Mouse (Mus musculus): ENCODE measurements around the gene Mydgf. TPM values are rescaled to one million over a fixed set of nuclear protein-coding genes. Genes with fewer than 3 reads are reported as not detected.

Mydgf gene
- polyA plus RNA-seq, 1 experiment from 2014 or later: 69.9 TPM

DNA sequence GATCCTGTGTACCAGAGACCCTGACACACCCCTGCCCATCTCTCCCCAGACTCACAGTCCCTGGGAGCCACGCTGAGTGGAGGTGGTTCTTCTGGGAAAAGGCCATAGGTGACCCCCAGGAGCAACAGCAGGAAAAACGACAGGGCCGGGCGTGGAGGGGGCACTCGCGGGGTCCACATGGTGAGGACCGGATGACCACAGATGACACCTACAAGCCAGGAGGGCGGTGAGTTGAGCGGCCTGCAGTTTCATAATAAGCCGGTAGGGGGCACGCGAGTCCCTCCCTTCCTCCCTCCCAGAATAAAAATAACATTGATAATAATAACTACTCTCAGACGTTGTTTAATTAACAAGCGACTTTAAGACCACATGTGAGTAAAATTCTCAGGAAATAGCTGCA lies 51.1 kb downstream of the Mydgf start:
- Histone ChIP-seq H3K4me3 (ENCODE audit: low read length) (peak overlapping the region; percentile 22; the same call in 1 of the 2 replicates), H3K27me3 (ENCODE audit: control insufficient read depth, insufficient read depth, low read length) (0 out of 2 replicates have a peak, but pooled peaks cover 4% of the 10 kb centered on the region), H3K4me2 (ENCODE audit: low read depth, low read length) (peak overlapping the region; percentile 36)

DNA sequence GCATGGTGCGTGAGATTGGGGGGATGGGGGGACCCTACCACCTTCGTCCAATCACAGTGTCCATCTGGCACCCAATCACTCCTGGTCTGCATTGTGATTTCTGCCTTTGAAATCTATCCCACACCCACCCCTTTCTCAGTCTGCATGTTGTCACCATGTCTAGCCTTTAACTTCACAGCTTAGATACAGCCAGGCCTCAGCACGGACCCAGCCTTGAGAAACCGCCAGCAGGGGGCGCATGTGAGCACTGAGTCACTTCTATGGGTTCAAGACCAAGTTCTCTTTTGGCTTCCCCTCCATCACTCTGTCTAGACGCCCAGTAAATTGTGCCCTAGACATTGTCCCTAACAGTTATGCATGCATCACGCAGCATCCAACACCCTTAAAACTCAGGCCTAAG lies 51.9 kb downstream of the Mydgf start:
- ATAC-seq (replicated peaks; ENCODE audit: extremely low read depth, insufficient read depth, low FRiP score): no peak
- H3K4me3 ChIP-seq (ENCODE audit: low read length): no peak overlapping the region
- peaks cover 7% of the 10 kb centered on the region; the same call in 1 of the 2 replicates for H3K9me3 ChIP-seq (replicated peaks; ENCODE audit: control insufficient read depth, low read length)
- H3K4me2 ChIP-seq (ENCODE audit: low read depth, low read length): no peak overlapping the region
- H3K27ac ChIP-seq (ENCODE audit: low read length): no peak overlapping the region
- H3K27me3 ChIP-seq (ENCODE audit: control insufficient read depth, insufficient read depth, low read length): 0 out of 2 replicates have a peak, but pooled peaks cover 4% of the 10 kb centered on the region
- 50% methylated on average over 7 of the region's 7 CpGs for WGBS
- H3K36me3 ChIP-seq (ENCODE audit: control insufficient read depth, insufficient read depth): peaks cover 2% of the 10 kb centered on the region; the same call in 1 of the 2 replicates
- no peak overlapping the region for H3K9ac ChIP-seq (ENCODE audit: low read length)
- peaks cover 11% of the 10 kb centered on the region for H3K4me1 ChIP-seq (ENCODE audit: control insufficient read depth, insufficient read depth, low read length)

More for the DNA sequence above, 51.1 kb downstream of the Mydgf start:
- ATAC-seq (replicated peaks; ENCODE audit: extremely low read depth, insufficient read depth, low FRiP score): no peak
- peaks cover 11% of the 10 kb centered on the region for H3K4me1 ChIP-seq (ENCODE audit: control insufficient read depth, insufficient read depth, low read length)
- WGBS: 4% methylated on average over 14 of the region's 14 CpGs
- peak overlapping the region; percentile 35; the same call in 1 of the 2 replicates for H3K9ac ChIP-seq (ENCODE audit: low read length)
- peaks cover 2% of the 10 kb centered on the region; the same call in 1 of the 2 replicates for H3K36me3 ChIP-seq (ENCODE audit: control insufficient read depth, insufficient read depth)
- H3K9me3 ChIP-seq (replicated peaks; ENCODE audit: control insufficient read depth, low read length): peaks cover 7% of the 10 kb centered on the region; the same call in 1 of the 2 replicates
- H3K27ac ChIP-seq (ENCODE audit: low read length): no peak overlapping the region

DNA sequence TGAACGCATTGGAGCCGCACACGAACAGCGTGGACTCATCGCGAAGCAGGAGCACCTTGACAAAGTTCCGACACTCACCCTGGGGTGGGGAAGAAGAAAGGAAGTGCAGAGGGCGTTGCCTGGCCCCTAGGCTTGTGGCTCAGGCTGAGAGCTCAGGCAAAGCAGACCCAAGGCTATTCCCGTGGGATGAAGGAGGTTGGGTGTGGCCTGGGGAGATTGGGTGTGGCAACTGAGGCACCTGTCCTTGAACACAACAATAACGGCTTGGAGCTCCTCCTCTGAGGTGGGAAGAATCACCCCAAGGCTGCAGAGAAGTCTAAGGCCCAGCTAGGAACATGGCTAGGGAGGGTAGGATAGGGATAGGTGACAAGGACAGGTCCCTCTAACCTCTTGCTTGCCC lies 52.6 kb downstream of the Mydgf start:
- Histone ChIP-seq H3K4me1 (ENCODE audit: control insufficient read depth, insufficient read depth, low read length) (peaks cover 11% of the 10 kb centered on the region), H3K36me3 (ENCODE audit: control insufficient read depth, insufficient read depth) (peaks cover 2% of the 10 kb centered on the region; the same call in 1 of the 2 replicates), H3K27ac (ENCODE audit: low read length) (no peak overlapping the region), H3K27me3 (ENCODE audit: control insufficient read depth, insufficient read depth, low read length) (0 out of 2 replicates have a peak, but pooled peaks cover 4% of the 10 kb centered on the region), H3K9me3 (replicated peaks; ENCODE audit: control insufficient read depth, low read length) (peaks cover 7% of the 10 kb centered on the region; the same call in 1 of the 2 replicates), H3K4me3 (ENCODE audit: low read length) (no peak overlapping the region), H3K9ac (ENCODE audit: low read length) (no peak overlapping the region), H3K4me2 (ENCODE audit: low read depth, low read length) (no peak overlapping the region)
- 91% methylated on average over 10 of the region's 10 CpGs for whole genome bisulfite sequencing
- no peak for ATAC-seq (replicated peaks; ENCODE audit: extremely low read depth, insufficient read depth, low FRiP score)

- no peak overlapping the region for H3K9ac ChIP-seq (ENCODE audit: low read length)
- 63% methylated on average over 15 of the region's 15 CpGs for WGBS
Observed at GRCm38 (mm10) chr17:56128246-56128645, 55.5 kb downstream of the Mydgf start.

DNA sequence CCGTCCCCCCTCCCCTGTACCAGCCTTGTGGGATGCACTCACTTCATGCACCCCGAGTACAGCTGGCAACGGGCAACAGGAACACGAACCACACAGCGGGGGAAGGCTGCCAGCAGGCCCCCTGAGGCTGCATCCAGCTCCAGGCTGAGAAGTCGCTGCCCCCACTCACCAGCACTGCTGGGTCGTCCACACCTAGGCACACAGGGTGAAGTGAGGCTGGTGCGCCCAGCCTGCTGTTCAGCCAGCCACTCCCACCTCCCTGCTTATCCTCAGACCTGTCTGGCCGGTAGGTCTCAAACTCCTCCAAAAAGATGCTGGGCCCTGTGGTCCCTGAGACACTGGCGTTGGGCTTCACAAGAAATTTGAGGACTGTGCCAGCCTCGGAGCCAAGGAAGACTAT lies 57.5 kb downstream of the Mydgf start:
- 67% methylated on average over 11 of the region's 11 CpGs for WGBS

More at GRCm38 (mm10) chr17:56128246-56128645, 55.5 kb downstream of the Mydgf start:
- Histone ChIP-seq H3K4me1 (ENCODE audit: control insufficient read depth, insufficient read depth, low read length) (peaks cover 2% of the 10 kb centered on the region; the same call in 1 of the 2 replicates), H3K36me3 (ENCODE audit: control insufficient read depth, insufficient read depth) (peaks cover 2% of the 10 kb centered on the region; the same call in 1 of the 2 replicates), H3K27ac (ENCODE audit: low read length) (no peak overlapping the region), H3K27me3 (ENCODE audit: control insufficient read depth, insufficient read depth, low read length) (peaks cover 9% of the 10 kb centered on the region), H3K4me3 (ENCODE audit: low read length) (no peak overlapping the region), H3K9me3 (replicated peaks; ENCODE audit: control insufficient read depth, low read length) (peaks cover 7% of the 10 kb centered on the region; the same call in 1 of the 2 replicates), H3K4me2 (ENCODE audit: low read depth, low read length) (no peak overlapping the region)
- ATAC-seq (replicated peaks; ENCODE audit: extremely low read depth, insufficient read depth, low FRiP score): no peak

More for the DNA sequence above, 57.5 kb downstream of the Mydgf start:
- Histone ChIP-seq H3K27me3 (ENCODE audit: control insufficient read depth, insufficient read depth, low read length) (peaks cover 28% of the 10 kb centered on the region), H3K4me3 (ENCODE audit: low read length) (no peak overlapping the region), H3K9ac (ENCODE audit: low read length) (no peak overlapping the region), H3K4me2 (ENCODE audit: low read depth, low read length) (no peak overlapping the region), H3K4me1 (ENCODE audit: control insufficient read depth, insufficient read depth, low read length) (peaks cover 2% of the 10 kb centered on the region; the same call in 1 of the 2 replicates), H3K36me3 (ENCODE audit: control insufficient read depth, insufficient read depth) (peaks cover 6% of the 10 kb centered on the region; the same call in 1 of the 2 replicates), H3K27ac (ENCODE audit: low read length) (no peak overlapping the region), H3K9me3 (replicated peaks; ENCODE audit: control insufficient read depth, low read length) (peaks cover 17% of the 10 kb centered on the region)
- no peak for ATAC-seq (replicated peaks; ENCODE audit: extremely low read depth, insufficient read depth, low FRiP score)

Small RNA genes within 50 kb of the gene (microRNA-seq; reads per million reads assigned to microRNA genes)
- gene Gm44397: not detected

Other genes starting within 250 kb of the Mydgf start
- gene Zfp119b, start 234.4 kb downstream of the Mydgf start, polyA plus RNA-seq (2015; fragmentation: Nextera tagmentation; extraction: Ambion mirVana): 4.9 and 6.5 TPM in 2 replicates
- gene Ebi3, start 231.3 kb downstream of the Mydgf start, polyA plus RNA-seq (2015; fragmentation: Nextera tagmentation; extraction: Ambion mirVana): 1.4 and 1.7 TPM in 2 replicates
- 18.4 and 19.3 TPM in 2 replicates for gene Yju2, start 224.8 kb downstream of the Mydgf start, polyA plus RNA-seq (2015; fragmentation: Nextera tagmentation; extraction: Ambion mirVana)
- 6.6 and 6.9 TPM in 2 replicates for gene Shd, start 213.5 kb downstream of the Mydgf start, polyA plus RNA-seq (2015; fragmentation: Nextera tagmentation; extraction: Ambion mirVana)
- 2.3 and 3.5 TPM in 2 replicates for gene Fsd1, start 197.4 kb downstream of the Mydgf start, polyA plus RNA-seq (2015; fragmentation: Nextera tagmentation; extraction: Ambion mirVana)
- 16.6 and 17.9 TPM in 2 replicates for gene Stap2, start 178.3 kb downstream of the Mydgf start, polyA plus RNA-seq (2015; fragmentation: Nextera tagmentation; extraction: Ambion mirVana)
- gene Mpnd, start 178.2 kb downstream of the Mydgf start, polyA plus RNA-seq (2015; fragmentation: Nextera tagmentation; extraction: Ambion mirVana): 77.4 and 78.0 TPM in 2 replicates
- 81.1 and 82.8 TPM in 2 replicates for gene Sh3gl1, start 147.3 kb downstream of the Mydgf start, polyA plus RNA-seq (2015; fragmentation: Nextera tagmentation; extraction: Ambion mirVana)
- 12.1 and 12.7 TPM in 2 replicates for gene Chaf1a, start 143.5 kb downstream of the Mydgf start, polyA plus RNA-seq (2015; fragmentation: Nextera tagmentation; extraction: Ambion mirVana)
- 44.9 and 46.2 TPM in 2 replicates for gene Ubxn6, start 108.9 kb downstream of the Mydgf start, polyA plus RNA-seq (2015; fragmentation: Nextera tagmentation; extraction: Ambion mirVana)
- 82.7 and 88.3 TPM in 2 replicates for gene Hdgfl2, start 104.3 kb downstream of the Mydgf start, polyA plus RNA-seq (2015; fragmentation: Nextera tagmentation; extraction: Ambion mirVana)
- 1.7 TPM in 2 replicates for gene Plin4, start 74.1 kb downstream of the Mydgf start, polyA plus RNA-seq (2015; fragmentation: Nextera tagmentation; extraction: Ambion mirVana)
- 1.6 and 2.7 TPM in 2 replicates for gene Plin5, start 66.3 kb downstream of the Mydgf start, polyA plus RNA-seq (2015; fragmentation: Nextera tagmentation; extraction: Ambion mirVana)
- 2.0 and 2.4 TPM in 2 replicates for gene Lrg1, start 61.9 kb downstream of the Mydgf start, polyA plus RNA-seq (2015; fragmentation: Nextera tagmentation; extraction: Ambion mirVana)
- gene Sema6b, start 43.6 kb downstream of the Mydgf start, polyA plus RNA-seq (2015; fragmentation: Nextera tagmentation; extraction: Ambion mirVana): 0.70 and 1.2 TPM in 2 replicates
- 8.2 and 9.0 TPM in 2 replicates for gene Tnfaip8l1, start 21.4 kb downstream of the Mydgf start, polyA plus RNA-seq (2015; fragmentation: Nextera tagmentation; extraction: Ambion mirVana)
- gene Dpp9, start 35.0 kb upstream of the Mydgf start, polyA plus RNA-seq (2015; fragmentation: Nextera tagmentation; extraction: Ambion mirVana): 23.4 and 26.4 TPM in 2 replicates
- gene Fem1a, start 72.9 kb upstream of the Mydgf start, polyA plus RNA-seq (2015; fragmentation: Nextera tagmentation; extraction: Ambion mirVana): 25.6 and 26.9 TPM in 2 replicates
- gene Ticam1, start 92.9 kb upstream of the Mydgf start, polyA plus RNA-seq (2015; fragmentation: Nextera tagmentation; extraction: Ambion mirVana): 7.6 and 8.6 TPM in 2 replicates
- gene Plin3, start 109.0 kb upstream of the Mydgf start, polyA plus RNA-seq (2015; fragmentation: Nextera tagmentation; extraction: Ambion mirVana): 79.3 and 89.4 TPM in 2 replicates
- gene Arrdc5, start 116.4 kb upstream of the Mydgf start, polyA plus RNA-seq (2015; fragmentation: Nextera tagmentation; extraction: Ambion mirVana): 0.21 TPM in 1 of 2 replicates, not detected in the other
- 76.6 and 94.0 TPM in 2 replicates for gene Uhrf1, start 119.4 kb upstream of the Mydgf start, polyA plus RNA-seq (2015; fragmentation: Nextera tagmentation; extraction: Ambion mirVana)
- 23.8 and 33.0 TPM in 2 replicates for gene Kdm4b, start 142.1 kb upstream of the Mydgf start, polyA plus RNA-seq (2015; fragmentation: Nextera tagmentation; extraction: Ambion mirVana)